Mouse (Mus musculus): Measurements from ENCODE around the gene Slit3. TPM values are rescaled to one million over a fixed set of nuclear protein-coding genes. Genes with fewer than 3 reads are reported as not detected.

The Slit3 gene
- polyA plus RNA-seq, 1 experiment from 2014 or later = 4.8 TPM

- H3K9me3 ChIP-seq (ENCODE audit: control insufficient read depth) = no peaks in the 10 kb centered on the region
- H3K9ac ChIP-seq (ENCODE audit: low read depth, low read length) = no peak overlapping the region
- no peak overlapping the region for H3K4me2 ChIP-seq (replicated peaks; ENCODE audit: low read depth)
- H3K4me3 ChIP-seq (ENCODE audit: low read depth, low read length) = no peak overlapping the region
- no peaks in the 10 kb centered on the region for H3K27me3 ChIP-seq (replicated peaks; ENCODE audit: control insufficient read depth, insufficient read depth, low read length)
- no peaks in the 10 kb centered on the region for H3K36me3 ChIP-seq (ENCODE audit: control insufficient read depth, insufficient read depth)
- TF ChIP-seq CTCF (IDR thresholded peaks at IDR 0.05; ENCODE audit: low read depth) = no peak
- no peak overlapping the region for H3K27ac ChIP-seq (ENCODE audit: low read depth, low read length)
- ATAC-seq = no peak
- H3K4me1 ChIP-seq (replicated peaks; ENCODE audit: control insufficient read depth, insufficient read depth, low read length) = no peaks in the 10 kb centered on the region
- 61% methylated on average over 11 of the region's 11 CpGs for WGBS
These were observed 35.7 kb upstream of the Slit3 start for GRCm38 (mm10) chr11:35085351-35085750.

DNA sequence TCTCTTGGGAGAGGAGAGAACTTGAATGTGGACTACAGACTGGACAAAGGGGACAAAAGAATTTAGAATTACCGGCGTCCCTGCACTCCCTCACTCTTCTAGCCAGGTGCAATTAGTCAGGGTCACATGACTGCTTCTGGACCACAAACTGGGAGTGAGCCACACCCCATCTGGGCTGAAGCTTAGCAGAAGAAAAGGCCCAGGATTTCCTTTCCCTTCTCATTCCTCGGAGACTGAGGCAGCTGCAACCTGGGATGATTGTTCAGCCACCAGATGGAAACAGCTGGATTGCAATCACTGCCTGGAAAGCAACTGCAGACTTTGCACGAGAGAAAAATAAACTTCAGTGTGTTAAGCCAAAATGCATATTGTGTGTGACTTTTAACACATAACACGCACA lies 35.0 kb upstream of the Slit3 start:
- Histone ChIP-seq H3K9me3 (ENCODE audit: control insufficient read depth) (no peaks in the 10 kb centered on the region), H3K27me3 (replicated peaks; ENCODE audit: control insufficient read depth, insufficient read depth, low read length) (no peaks in the 10 kb centered on the region), H3K4me2 (replicated peaks; ENCODE audit: low read depth) (no peak overlapping the region), H3K27ac (ENCODE audit: low read depth, low read length) (no peak overlapping the region), H3K36me3 (ENCODE audit: control insufficient read depth, insufficient read depth) (no peaks in the 10 kb centered on the region), H3K4me3 (ENCODE audit: low read depth, low read length) (no peak overlapping the region), H3K4me1 (replicated peaks; ENCODE audit: control insufficient read depth, insufficient read depth, low read length) (no peaks in the 10 kb centered on the region), H3K9ac (ENCODE audit: low read depth, low read length) (no peak overlapping the region)
- 37% methylated on average over 5 of the region's 5 CpGs for WGBS
- TF ChIP-seq CTCF (IDR thresholded peaks at IDR 0.05; ENCODE audit: low read depth) = no peak
- no peak for ATAC-seq

- no peak overlapping the region for H3K27ac ChIP-seq (ENCODE audit: low read depth, low read length)
- no peaks in the 10 kb centered on the region for H3K27me3 ChIP-seq (replicated peaks; ENCODE audit: control insufficient read depth, insufficient read depth, low read length)
- no peak for TF ChIP-seq CTCF (IDR thresholded peaks at IDR 0.05; ENCODE audit: low read depth)
- ATAC-seq = no peak
- H3K9ac ChIP-seq (ENCODE audit: low read depth, low read length) = no peak overlapping the region
- H3K4me3 ChIP-seq (ENCODE audit: low read depth, low read length) = no peak overlapping the region
- no peak overlapping the region for H3K4me2 ChIP-seq (replicated peaks; ENCODE audit: low read depth)
- 71% methylated on average over 2 of the region's 2 CpGs for WGBS
- no peaks in the 10 kb centered on the region for H3K9me3 ChIP-seq (ENCODE audit: control insufficient read depth)
- H3K4me1 ChIP-seq (replicated peaks; ENCODE audit: control insufficient read depth, insufficient read depth, low read length) = no peaks in the 10 kb centered on the region
- no peaks in the 10 kb centered on the region for H3K36me3 ChIP-seq (ENCODE audit: control insufficient read depth, insufficient read depth)
These were observed 33.6 kb upstream of the Slit3 start for GRCm38 (mm10) chr11:35087454-35087853.

DNA sequence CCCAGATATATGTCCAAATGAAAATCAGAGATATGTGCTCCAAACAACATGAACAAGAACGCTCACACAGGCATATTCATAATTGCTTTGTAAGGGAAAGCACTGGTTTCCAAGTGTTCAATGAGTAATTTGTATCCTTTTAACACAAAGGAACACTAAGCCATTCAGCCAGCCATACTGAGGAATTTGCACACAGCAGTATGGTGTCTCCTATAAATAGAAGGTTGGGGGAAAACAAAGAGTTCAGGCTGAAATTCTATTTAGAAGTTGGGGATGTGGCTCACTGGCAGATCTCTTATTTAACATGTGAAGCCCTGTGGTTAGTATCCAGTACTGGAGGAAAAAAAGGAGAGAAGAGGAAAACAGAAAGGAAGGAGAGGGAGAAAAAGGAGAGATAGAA lies 32.9 kb upstream of the Slit3 start:
- 70% methylated on average over 1 of the region's 1 CpGs for WGBS
- Histone ChIP-seq H3K27me3 (replicated peaks; ENCODE audit: control insufficient read depth, insufficient read depth, low read length) (no peaks in the 10 kb centered on the region), H3K27ac (ENCODE audit: low read depth, low read length) (no peak overlapping the region), H3K4me2 (replicated peaks; ENCODE audit: low read depth) (no peak overlapping the region), H3K4me3 (ENCODE audit: low read depth, low read length) (no peak overlapping the region), H3K36me3 (ENCODE audit: control insufficient read depth, insufficient read depth) (no peaks in the 10 kb centered on the region), H3K9me3 (ENCODE audit: control insufficient read depth) (no peaks in the 10 kb centered on the region), H3K4me1 (replicated peaks; ENCODE audit: control insufficient read depth, insufficient read depth, low read length) (no peaks in the 10 kb centered on the region), H3K9ac (ENCODE audit: low read depth, low read length) (no peak overlapping the region)
- ATAC-seq = no peak
- TF ChIP-seq CTCF (IDR thresholded peaks at IDR 0.05; ENCODE audit: low read depth) = no peak

DNA sequence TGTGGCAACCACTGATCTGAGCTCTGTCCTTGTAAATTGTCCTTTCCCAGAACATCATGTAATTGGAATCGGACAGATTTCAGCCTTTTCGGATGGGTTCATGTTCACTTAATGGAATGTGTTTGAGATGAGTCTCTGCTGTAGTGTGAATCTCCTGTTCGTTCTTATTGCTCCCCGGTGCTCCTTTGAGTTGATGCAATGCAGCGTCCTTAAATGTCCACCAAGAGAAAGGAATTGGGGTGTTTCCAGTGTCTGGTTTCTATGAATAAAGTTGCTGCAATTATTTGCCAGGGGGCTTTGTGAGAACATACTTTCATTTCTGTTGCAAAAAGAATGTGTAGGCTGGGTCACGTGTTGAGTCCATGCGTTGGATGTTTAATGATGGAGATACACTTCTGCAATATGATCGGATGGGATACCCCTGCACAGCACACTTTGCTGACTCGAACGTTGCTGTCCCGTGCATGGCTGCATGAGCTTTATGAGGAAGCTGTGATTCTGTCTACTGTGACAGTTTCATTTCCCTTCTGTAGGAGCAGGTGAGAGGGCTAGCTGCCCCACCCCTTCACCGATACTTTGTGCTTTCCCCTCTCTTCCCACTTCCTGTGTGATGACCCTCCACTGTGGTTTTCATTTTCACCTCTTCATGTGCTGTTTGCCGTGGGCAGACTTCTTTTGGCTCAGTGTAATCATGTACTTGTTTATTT lies 30.2 kb upstream of the Slit3 start:
- ATAC-seq = no peak
- TF ChIP-seq CTCF (IDR thresholded peaks at IDR 0.05; ENCODE audit: low read depth) = no peak
- Histone ChIP-seq H3K36me3 (ENCODE audit: control insufficient read depth, insufficient read depth) (no peaks in the 10 kb centered on the region), H3K4me2 (replicated peaks; ENCODE audit: low read depth) (no peak overlapping the region), H3K27ac (ENCODE audit: low read depth, low read length) (no peak overlapping the region), H3K4me3 (ENCODE audit: low read depth, low read length) (no peak overlapping the region), H3K27me3 (replicated peaks; ENCODE audit: control insufficient read depth, insufficient read depth, low read length) (no peaks in the 10 kb centered on the region), H3K9ac (ENCODE audit: low read depth, low read length) (no peak overlapping the region), H3K9me3 (ENCODE audit: control insufficient read depth) (no peaks in the 10 kb centered on the region), H3K4me1 (replicated peaks; ENCODE audit: control insufficient read depth, insufficient read depth, low read length) (no peaks in the 10 kb centered on the region)
- 82% methylated on average over 13 of the region's 13 CpGs for WGBS

DNA sequence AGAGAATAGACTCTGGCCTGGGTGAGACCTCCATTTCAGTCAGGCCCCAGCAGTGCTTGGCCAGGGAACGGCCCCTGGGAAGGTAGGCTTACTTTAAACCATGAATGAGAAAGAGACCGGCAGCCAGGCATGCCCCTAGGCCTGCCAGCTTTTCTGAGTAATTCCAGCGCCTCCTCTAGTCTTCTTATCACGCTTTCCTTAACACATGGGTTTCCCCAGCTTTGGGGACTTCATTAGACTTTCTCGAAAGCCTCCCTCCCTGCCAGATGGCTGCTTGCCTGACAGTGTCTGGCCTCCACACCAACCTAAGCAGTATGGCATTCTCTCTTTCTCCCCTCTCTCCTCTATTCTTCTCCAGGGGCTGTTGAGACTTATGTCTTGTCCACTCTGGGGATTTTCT lies 24.5 kb upstream of the Slit3 start:
- ATAC-seq = no peak
- H3K4me1 ChIP-seq (replicated peaks; ENCODE audit: control insufficient read depth, insufficient read depth, low read length) = no peaks in the 10 kb centered on the region
- H3K9ac ChIP-seq (ENCODE audit: low read depth, low read length) = no peak overlapping the region
- H3K9me3 ChIP-seq (ENCODE audit: control insufficient read depth) = no peaks in the 10 kb centered on the region
- no peaks in the 10 kb centered on the region for H3K36me3 ChIP-seq (ENCODE audit: control insufficient read depth, insufficient read depth)
- no peak overlapping the region for H3K4me2 ChIP-seq (replicated peaks; ENCODE audit: low read depth)
- no peak overlapping the region for H3K4me3 ChIP-seq (ENCODE audit: low read depth, low read length)
- no peak overlapping the region for H3K27ac ChIP-seq (ENCODE audit: low read depth, low read length)
- 77% methylated on average over 5 of the region's 5 CpGs for WGBS
- H3K27me3 ChIP-seq (replicated peaks; ENCODE audit: control insufficient read depth, insufficient read depth, low read length) = no peaks in the 10 kb centered on the region
- TF ChIP-seq CTCF (IDR thresholded peaks at IDR 0.05; ENCODE audit: low read depth) = no peak

- ATAC-seq = no peak
- no peak for TF ChIP-seq CTCF (IDR thresholded peaks at IDR 0.05; ENCODE audit: low read depth)
- WGBS = 52% methylated on average over 4 of the region's 4 CpGs
- Histone ChIP-seq H3K36me3 (ENCODE audit: control insufficient read depth, insufficient read depth) (no peaks in the 10 kb centered on the region), H3K27ac (ENCODE audit: low read depth, low read length) (no peak overlapping the region), H3K9me3 (ENCODE audit: control insufficient read depth) (no peaks in the 10 kb centered on the region), H3K4me1 (replicated peaks; ENCODE audit: control insufficient read depth, insufficient read depth, low read length) (no peaks in the 10 kb centered on the region), H3K4me2 (replicated peaks; ENCODE audit: low read depth) (no peak overlapping the region), H3K9ac (ENCODE audit: low read depth, low read length) (no peak overlapping the region), H3K4me3 (ENCODE audit: low read depth, low read length) (no peak overlapping the region), H3K27me3 (replicated peaks; ENCODE audit: control insufficient read depth, insufficient read depth, low read length) (no peaks in the 10 kb centered on the region)
These were observed 11.2 kb upstream of the Slit3 start for GRCm38 (mm10) chr11:35109781-35110180.

All from intestine, postnatal 0 days (tissue).